Mouse (Mus musculus): ENCODE measurements around the gene Rsph14. TPM values are rescaled to one million over a fixed set of nuclear protein-coding genes. Genes with fewer than 3 reads are reported as not detected.

Rsph14 gene
- not detected in 2 replicates for polyA plus RNA-seq (2015; fragmentation: Nextera tagmentation; extraction: Ambion mirVana)

GRCm38 (mm10) chr10:75032395-75032794 is at the start of gene Rsph14:
Gene Rsph14, minus strand, starts transcription at chr10:75032586.

GRCm38 (mm10) chr10:75060217-75060842 is 27.9 kb upstream of the Rsph14 start, which contains the start of gene Bcr:
Gene Bcr, plus strand, starts transcription at chr10:75060592.

GRCm38 (mm10) chr10:75036883-75037379 is 4.5 kb upstream of the Rsph14 start, which contains the start of gene Rab36:
Gene Rab36, plus strand, starts transcription at chr10:75037058.

GRCm38 (mm10) chr10:74966850-74967451 is 65.4 kb downstream of the Rsph14 start, which contains the start of gene Gnaz:
Gene Gnaz, plus strand, starts transcription at chr10:74967177.

Other genes starting within 250 kb of the Rsph14 start
- 2.4 and 2.9 TPM in 2 replicates for gene Gnaz, start 65.4 kb downstream of the Rsph14 start, polyA plus RNA-seq (2015; fragmentation: Nextera tagmentation; extraction: Ambion mirVana)
- 1.5 and 2.0 TPM in 2 replicates for gene Rab36, start 4.5 kb upstream of the Rsph14 start, polyA plus RNA-seq (2015; fragmentation: Nextera tagmentation; extraction: Ambion mirVana)
- gene Bcr, start 28.0 kb upstream of the Rsph14 start, polyA plus RNA-seq (2015; fragmentation: Nextera tagmentation; extraction: Ambion mirVana): 5.3 and 5.6 TPM in 2 replicates
- gene Specc1l, start 179.5 kb upstream of the Rsph14 start, polyA plus RNA-seq (2015; fragmentation: Nextera tagmentation; extraction: Ambion mirVana): 8.4 and 10.7 TPM in 2 replicates

Data from spleen, postnatal 0 days (tissue).